Mouse (Mus musculus) frontal cortex, adult (tissue): ENCODE data around the gene Tmem135.

Experiments used
- ATAC-seq: cut with Nextera tagmentation; 2 replicates; pipeline ENCODE4 v1.9.2; 2017; ENCODE audit warnings: mild to moderate bottlenecking, moderate library complexity, mixed read lengths; ENCODE audit not compliant: low TSS enrichment

Tmem135 gene

DNA sequence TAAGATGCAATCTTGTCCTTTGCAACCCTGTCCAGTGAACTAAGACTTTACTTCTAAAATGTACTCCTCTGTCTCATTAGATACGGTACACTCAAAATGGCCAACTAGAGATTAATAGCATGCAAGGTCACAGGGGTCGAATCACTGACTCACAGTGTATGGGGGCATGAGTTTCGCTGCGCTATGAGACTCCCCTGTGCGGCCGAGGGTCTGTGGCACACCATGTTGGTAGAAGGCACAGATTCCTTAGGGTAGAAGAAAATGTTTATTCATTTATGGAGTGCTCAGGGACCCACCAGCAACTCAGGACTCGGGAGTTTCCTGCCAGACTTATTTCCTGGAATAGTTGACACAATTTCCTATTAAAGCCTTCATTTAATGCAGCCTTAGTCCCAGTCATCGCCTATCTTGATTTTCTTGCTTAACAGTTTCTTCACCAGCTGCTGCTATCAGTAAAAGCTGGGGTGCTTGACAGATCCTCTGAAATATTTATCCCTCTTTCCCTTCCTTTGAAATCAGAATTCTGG is 14.2 kb upstream of the Tmem135 start:
- ATAC-seq, result no peak

DNA sequence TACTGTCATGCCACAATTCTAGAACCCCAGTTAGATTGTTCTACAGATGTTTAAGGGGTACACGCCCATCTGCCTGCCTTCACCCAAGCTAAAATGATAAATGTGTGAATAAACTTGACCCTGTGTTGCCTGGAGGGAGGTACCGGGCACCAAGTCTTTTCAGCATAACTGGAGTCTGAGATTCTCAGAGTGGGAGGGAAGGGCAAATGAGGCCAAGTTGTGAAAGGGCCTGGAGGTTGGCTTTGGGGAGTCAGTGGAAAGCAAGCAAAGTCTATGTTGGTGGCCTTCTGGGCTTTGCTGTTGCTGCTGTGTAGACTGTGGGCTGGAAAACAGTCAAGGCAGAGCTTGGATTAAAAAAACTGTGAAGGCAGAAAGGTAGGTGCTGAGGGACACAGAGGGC is 13.7 kb upstream of the Tmem135 start:
- ATAC-seq, result no peak

DNA sequence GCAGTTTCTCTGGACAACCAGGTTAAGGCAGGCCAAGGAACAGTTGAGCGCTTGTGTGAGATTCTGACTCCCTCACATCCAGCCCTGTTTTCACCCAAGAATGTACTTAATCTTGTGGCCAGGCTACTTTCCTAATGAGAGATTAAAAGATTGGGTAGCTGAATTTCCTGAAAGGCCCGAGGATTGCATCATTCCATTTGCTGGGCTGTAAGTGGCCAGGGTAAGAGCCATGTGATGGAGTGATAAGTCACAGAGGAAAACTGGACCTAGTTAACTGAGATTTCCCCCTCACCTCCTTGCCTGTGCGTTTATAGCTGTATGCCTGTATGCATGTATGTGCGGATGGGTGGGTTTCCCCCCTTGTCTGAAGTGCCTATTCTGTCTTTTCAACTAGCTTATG is 12.0 kb upstream of the Tmem135 start:
- no peak for ATAC-seq

DNA sequence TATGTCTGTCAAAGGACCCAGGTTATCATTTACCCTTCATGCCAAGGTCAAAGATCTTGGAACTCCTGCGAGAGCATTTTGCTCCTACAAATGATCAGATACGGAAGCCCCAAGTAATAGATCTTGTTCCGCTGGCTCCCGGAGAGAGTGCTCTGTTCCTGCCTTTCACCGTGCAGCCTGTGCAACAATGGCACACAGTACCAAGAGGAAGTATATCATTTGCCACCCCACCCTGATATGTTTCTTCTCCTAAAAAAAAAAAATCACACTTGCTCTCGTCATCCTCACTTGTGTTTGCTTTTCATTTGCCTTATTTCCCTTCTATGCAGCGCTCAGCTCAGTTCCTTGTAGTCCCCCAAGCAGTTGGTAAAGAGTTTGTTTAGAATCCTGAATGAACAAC is 8.1 kb upstream of the Tmem135 start:
- ATAC-seq, result no peak

DNA sequence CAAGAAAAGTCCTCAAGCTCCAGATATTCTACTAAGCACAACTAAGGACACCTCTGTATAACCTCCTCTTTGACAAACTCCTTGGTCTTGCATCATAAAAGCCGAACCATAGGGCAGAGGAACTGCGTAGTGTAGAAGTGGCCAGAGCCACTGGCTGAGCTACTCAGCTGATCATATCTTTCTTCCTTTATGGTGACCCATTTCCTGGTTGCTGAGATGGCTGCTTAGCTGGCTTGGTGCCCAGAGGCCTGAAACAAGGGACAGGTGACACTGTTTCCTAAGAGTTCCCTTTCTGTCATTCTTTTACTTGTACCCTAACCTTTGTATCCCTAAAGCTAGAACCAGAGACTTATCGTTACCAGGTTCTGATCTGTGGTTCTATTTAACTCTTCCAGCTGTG is 7.3 kb upstream of the Tmem135 start:
- ATAC-seq, result no peak

DNA sequence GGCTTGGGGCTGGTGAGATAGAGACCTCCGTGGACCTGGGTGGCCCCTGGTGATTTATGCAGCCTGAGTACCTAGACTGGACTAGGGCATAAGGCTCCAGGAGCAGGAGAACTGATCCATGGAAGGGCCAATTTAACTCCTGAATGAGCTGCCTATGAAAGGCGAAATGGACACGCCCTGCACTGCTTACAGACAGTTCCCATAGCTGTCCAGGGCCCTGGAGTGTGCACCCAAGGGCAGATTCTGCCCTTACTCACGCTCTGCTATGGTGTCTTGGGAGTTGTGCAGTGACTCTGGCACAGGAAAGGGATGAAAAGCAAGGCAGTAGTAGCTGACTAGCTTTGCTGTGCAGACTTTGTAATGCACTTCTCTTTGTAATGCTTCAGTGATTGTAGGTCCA is 6.3 kb upstream of the Tmem135 start:
- no peak for ATAC-seq

DNA sequence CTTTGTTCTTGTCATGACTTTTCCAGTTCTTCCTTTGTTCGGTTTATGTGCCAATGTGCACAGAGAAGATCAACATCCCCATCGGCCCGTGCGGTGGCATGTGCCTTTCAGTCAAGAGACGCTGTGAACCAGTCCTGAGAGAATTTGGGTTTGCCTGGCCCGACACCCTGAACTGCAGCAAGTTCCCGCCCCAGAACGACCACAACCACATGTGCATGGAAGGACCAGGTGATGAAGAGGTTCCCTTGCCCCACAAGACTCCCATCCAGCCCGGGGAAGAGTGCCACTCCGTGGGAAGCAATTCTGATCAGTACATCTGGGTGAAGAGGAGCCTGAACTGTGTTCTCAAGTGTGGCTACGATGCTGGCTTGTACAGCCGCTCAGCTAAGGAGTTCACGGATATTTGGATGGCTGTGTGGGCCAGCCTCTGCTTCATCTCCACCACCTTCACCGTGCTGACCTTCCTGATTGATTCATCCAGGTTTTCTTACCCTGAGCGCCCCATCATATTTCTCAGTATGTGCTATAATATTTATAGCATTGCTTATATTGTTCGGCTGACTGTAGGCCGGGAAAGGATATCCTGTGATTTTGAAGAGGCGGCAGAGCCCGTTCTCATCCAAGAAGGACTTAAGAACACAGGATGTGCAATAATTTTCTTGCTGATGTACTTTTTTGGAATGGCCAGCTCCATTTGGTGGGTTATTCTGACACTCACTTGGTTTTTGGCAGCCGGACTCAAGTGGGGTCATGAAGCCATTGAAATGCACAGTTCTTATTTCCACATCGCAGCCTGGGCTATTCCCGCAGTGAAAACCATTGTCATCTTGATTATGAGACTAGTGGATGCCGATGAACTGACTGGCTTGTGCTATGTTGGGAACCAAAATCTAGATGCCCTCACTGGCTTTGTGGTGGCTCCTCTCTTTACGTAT is 3.3 kb upstream of the Tmem135 start:
- no peak for ATAC-seq

DNA sequence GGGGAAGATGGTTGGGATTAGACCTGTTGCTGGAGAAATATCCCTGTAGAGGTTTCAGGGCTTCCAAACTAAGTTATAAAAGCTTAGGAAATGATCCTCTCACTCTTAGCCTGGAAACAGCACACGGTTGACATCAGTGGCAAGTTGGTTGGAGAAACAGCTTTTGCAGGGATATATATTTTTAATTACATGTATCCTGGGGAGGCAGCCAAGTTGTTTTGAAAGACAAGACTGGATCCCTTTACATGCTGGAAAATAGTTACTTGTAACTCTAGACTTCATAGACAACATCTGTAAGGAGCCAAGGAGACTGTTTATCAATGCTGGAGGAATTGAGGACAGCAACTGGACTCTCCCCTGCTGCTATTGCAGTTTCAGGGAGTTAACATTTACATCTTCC is 2.0 kb upstream of the Tmem135 start:
- ATAC-seq, result no peak

DNA sequence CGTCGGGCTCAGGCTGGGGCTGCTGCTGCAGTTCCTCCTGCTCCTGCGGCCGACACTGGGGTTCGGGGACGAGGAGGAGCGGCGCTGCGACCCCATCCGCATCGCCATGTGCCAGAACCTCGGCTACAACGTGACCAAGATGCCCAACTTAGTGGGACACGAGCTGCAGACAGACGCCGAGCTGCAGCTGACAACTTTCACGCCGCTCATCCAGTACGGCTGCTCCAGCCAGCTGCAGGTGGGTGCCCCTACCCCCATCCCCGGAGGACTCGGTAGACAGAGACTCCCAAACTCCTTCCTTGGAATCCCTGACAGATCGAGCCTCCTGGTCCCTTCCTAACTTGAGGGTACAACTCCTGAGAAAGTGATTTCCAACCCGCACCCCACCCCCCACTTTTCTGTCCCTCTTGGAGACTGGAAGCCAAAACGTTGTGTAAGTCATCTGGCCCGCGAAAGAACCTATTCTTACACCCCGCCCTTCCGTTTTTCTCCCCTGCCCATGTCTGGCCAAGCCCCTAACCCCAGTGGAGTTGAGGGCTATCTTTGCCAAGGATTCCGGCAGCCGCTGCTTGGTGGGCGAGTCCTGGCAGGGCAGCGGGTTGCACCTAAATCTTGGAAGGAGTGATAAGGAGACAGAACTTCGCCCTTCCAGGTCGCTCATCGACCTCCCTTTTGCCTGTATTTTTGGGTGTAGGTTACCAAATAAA is 865 bp upstream of the Tmem135 start:
- peak; percentile 4; the same call in 1 of the 2 replicates for ATAC-seq

DNA sequence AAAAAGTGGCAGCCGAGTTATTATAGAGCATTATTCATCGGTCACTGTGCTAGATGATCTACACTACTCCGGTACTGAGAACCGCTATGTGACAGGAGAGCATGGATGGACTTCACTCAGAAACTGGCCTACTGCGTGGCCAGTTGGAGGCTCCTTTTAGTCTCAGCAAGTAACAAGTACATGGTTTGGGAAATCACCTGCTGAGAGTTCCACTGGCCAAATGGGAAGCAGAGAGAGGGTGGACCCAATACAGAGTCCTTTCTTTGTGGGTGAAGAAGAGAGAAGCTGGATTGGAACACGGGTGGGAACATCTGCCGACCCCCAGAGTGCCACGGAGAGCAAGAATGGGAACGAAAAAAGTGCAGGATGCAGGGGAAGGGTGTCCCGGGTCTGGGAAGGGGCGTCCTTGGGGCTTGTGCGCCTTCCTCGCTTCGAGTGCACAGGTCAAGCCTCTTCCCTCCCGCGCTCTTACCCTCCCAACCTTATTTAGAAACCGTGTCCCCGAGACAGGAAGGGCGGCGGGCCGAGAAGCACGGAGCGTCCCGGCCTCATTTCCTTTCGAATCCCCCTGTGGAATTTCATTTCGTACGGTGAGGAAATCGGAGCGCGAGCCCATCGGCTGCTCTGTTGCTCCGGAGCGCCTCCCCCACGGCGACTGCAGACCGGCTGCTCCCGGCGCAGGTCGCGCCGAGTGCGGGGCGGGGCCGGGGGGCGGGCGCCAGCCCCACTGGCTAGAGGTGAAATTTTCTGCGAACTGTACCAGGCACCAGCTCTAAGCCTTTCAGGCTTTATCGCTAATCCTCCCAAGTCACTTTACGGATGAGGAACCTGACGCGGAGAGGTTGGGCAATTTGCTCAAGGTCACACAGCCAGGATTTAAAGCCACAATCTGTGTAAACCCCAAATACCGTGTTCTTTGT is 709 bp downstream of the Tmem135 start:
- ATAC-seq, result peak; percentile 66

DNA sequence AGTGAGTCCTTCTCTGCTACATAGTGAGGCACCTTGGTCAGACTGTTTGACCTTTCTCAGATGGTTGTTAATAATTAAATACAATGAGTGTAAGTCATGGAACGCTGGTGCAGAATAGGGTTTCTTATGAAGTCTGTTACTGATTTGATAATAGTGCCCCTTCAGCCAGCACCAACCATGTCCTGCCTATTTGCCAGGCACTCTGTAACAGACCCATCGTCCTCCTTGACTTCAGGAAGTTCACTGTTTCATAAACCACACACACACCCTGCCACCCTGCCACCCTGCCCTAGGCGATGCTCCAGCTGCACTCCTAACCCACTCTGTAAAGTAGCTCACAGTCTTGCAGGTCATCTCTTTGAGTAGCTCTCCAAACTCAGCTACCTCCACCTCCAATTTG is 2.1 kb downstream of the Tmem135 start:
- no peak for ATAC-seq

DNA sequence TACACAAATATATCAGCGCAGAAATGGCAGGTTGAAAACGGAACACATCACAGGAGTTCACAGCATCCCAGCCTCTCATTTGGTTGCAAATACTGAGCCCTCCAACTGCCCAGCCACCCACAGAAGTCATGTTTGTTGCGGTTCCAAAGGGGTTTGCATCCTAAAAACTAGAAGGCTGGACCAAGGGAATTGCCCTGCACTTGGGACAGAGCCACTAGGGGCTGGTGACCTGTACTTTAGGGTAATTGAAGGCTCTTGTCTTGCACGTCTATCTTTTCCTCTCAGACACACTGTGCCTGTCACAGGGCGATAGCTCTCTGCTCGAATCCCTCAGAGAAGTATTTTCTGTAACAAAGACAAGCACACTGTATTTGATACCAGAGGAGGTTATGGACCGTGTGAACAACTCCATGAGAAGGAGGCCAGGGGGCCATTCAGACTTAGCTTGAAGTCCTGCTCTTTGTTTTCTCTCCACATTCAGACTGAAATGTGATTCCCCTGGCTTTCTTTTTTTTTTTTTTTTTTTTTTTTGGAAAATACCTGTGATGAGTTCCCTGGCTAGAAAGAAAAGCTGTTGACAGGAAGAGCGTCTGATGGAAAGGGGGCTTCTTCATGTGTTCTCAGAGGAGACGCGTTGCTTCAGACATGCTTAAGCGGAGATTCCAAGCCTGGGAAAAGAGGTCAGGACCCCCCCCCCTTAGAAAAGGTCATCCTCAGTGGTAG is 2.7 kb downstream of the Tmem135 start:
- ATAC-seq, result no peak

DNA sequence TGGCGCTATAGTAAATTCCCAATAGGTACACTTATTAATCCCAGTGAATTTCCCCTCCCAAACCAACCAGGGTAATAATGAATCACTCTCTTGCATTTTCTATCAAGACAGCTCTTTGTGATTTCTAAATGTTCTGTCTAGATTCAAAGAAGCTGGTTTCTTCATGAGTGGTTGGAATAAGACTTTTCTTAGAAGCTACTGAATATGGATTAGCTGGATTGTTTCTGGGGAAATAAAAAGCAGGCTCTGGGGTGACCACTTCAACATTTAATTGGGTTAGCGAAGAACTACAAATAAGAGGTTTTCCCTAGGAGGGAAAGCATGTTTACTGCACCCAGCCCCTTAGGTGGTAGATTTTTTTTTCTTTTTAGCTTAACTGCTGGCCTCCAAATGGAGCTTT is 3.3 kb downstream of the Tmem135 start:
- ATAC-seq, result no peak

DNA sequence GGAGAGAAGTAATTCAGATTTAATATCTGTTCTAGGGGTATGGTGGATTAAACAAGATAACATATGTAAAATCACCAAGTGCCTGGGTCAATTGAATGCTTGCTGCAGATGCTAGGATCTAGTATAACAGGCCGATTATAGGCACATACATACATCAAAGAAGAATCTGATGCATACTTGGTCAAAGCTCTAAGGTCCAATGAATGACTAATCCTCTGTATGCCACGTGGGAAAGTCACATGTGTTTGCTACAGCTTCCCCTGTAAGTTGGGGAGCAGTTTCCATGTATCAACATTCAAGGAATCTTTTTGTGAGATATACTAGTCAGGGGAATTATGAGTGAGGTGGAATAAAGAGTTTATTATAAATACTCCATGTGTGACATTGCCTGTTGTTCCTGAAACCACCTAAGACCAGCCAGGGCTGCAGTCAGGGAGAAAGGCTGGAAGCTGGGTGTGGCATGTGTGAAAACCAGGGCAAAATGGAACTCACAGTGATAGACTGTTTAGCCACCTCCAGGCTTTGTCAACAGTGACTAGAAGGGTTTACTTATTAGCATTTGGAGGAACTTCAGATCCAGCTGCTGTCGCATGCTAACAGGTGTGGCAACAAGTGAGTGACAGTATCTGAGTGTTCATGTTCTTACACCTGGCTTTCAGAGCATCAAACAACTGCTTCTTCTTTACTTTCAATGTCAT is 6.0 kb downstream of the Tmem135 start:
- no peak for ATAC-seq

DNA sequence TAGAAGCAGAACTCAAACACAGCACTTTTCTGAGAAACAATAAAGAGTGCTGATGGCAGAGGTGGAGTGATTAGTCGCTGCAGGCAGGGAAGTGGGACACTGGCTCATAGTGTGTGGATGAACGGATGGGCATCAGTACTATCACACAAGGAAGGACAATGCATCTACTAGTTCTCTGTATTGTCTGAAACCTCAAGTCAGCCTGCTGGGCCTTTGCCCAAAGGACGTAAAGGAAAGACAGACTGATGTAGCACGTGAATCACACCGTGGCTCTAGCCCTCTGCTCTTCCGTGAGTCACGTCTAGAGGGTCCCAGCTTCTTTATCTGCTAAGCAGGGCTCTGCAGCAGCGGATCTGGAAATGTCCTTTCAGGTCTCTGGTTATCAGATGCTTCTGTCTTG is 7.6 kb downstream of the Tmem135 start:
- ATAC-seq, result no peak

DNA sequence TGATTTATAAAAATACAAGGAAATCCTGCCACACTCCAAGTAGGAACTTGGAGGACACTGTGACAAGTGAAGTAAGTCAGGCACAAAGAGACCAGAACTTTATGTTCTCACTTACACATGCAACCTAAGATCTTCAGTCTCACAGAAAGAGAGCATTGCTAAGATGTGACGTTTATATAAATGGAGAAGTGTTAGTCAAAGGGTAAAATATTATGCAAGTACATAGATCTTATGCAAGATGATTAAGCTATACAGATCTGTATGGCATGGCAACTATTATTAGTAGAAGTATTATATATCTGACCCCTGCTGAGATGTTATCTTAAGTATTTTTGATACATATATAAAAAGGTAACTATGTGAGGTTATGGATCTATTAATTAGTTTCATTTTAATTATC is 8.6 kb downstream of the Tmem135 start:
- no peak for ATAC-seq

DNA sequence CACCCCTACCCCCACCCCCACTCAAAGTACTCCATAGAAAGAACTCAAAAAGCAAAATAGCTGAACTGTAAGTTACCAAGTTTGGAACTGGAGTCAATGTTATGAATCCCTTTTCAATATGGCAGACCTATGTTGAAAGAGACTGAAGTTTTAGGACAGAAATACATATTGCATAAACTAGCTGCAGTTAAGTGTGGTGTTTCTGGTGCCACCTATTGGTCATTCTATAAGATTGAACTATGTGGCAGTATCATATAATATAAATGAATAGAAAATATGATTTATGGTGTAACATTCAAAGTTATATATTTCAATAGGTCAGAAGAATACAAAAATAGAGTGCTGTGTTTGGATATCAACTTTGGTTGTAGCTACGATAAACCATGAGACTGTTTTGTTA is 11.2 kb downstream of the Tmem135 start:
- ATAC-seq, result no peak

DNA sequence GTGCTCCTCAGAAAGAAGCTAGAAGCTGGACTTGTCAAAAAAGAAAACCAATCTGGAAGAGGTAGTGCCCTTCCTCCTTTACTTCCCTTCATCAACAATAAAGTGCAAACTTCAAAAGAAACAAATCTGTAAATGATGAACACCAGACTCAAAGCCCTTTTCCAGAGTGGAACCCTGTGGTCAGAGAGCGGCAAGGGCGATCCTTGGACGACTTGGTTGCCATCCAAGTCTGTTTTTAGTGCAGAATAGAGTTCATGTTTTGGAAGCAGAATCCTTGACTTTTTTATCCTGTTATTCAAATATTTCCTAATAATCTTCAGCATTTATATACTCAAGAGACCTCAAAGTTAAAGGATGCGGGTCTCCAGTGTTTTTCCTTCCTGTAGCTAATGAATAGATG is 11.6 kb downstream of the Tmem135 start:
- ATAC-seq, result no peak

DNA sequence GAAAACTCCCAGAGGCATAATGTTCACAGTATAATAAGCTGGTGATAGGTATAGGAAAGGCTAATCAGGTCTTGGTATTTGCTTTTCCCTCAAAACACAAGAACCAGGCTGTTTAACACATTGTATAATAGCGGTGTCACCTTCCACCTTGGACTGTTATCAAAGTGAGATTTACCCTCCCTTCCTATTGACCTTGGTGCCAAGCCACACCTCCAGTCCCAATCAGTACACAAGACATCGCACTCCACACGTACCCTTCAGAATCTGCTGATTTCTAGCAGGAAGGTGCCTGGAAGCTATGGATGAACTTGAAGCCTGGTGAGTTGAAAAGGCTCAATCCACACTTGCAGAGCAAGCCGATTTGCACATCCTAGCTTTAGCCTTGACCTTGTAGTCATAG is 12.2 kb downstream of the Tmem135 start:
- ATAC-seq, result no peak

DNA sequence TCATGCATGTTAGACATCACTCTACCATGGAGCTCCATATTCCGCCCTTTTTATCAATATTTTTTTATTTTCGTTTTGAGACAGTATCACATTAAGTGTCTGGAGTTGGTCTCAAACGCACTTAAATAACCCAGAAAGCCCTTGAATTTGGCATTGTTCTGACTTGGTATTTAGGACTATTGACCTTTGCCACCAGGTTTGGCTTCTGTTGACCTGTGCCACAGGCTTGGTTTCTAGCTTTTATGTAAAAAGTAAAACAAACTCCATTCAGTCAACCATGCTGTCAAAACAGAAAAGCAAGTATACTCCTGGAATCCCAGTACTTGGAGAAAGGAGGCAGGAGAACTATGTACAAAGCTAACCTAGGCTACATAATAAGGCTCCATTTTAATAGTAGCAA is 12.7 kb downstream of the Tmem135 start:
- ATAC-seq, result no peak

DNA sequence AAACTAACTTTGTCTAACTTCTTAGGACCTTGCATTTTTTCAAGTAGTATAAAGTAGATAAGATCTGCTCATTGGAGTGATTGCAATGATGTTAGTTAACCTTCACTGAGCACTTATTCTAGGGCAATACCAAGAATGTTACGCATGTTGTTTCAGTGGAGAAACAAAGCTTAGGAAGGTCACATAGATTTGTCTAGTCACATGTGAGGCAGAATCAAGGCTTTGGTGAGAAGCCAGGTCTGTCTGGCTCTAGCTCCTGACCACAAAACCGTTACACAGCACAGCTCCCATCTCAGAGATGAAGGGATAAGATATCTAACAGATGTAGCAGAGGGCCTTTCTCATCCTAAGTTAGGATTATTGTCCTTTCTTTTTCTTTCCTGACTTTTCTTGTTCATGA is 13.4 kb downstream of the Tmem135 start:
- no peak for ATAC-seq
